ENCODE assay signal across 7 mouse cellular contexts in the genomic region with DNA sequence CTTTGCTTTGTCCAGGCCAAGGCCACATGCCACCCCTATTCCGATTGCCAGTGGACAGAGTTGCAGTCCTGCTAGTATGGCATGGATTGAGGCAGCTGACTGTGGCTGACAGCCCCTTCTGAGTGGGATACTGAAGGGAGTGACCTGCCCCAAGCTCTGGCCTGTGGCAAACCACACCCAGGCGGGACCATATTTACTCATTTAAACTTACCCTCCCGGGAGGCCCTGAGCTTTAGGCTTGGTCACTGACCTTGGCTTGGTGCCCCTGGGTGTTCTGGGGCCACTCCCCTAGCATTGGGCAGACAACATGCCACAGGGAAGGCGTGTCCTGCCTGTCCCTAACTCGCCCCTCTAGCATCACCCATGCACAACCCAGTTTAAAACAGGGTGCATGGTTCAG. TPM values are rescaled to one million over a fixed set of nuclear protein-coding genes. Genes with fewer than 3 reads are reported as not detected.
DNase-seq lines count a peak whose midpoint lies in the region; ATAC-seq and TF ChIP-seq lines count a peak whose summit lies in the region.

No protein-coding gene starts in this region.

- no peaks in the 10 kb centered on the region for H3K36me3 ChIP-seq in lung, embryonic 14.5 days (ENCODE audit: insufficient read depth)
- H3K36me3 ChIP-seq in embryonic facial prominence, embryonic 12.5 days, result no peaks in the 10 kb centered on the region
- no peaks in the 10 kb centered on the region for H3K36me3 ChIP-seq in hindbrain, embryonic 12.5 days

- peaks cover 55% of the 10 kb centered on the region for H3K4me1 ChIP-seq in lung, embryonic 14.5 days (ENCODE audit: insufficient read depth)
- H3K4me1 ChIP-seq in lung, adult 2 months (ENCODE audit: control insufficient read depth, insufficient read depth, low read length), result peaks cover 68% of the 10 kb centered on the region
- peaks cover 73% of the 10 kb centered on the region for H3K4me1 ChIP-seq in embryonic facial prominence, embryonic 12.5 days
- H3K4me1 ChIP-seq in hindbrain, embryonic 12.5 days, result peaks cover 88% of the 10 kb centered on the region

- H3K27me3 ChIP-seq in lung, embryonic 14.5 days (ENCODE audit: insufficient read depth, low read length), result no peaks in the 10 kb centered on the region
- no peaks in the 10 kb centered on the region for H3K27me3 ChIP-seq in embryonic facial prominence, embryonic 12.5 days
- peaks cover 4% of the 10 kb centered on the region for H3K27me3 ChIP-seq in hindbrain, embryonic 12.5 days

- H3K4me2 ChIP-seq in lung, embryonic 14.5 days, result peak overlapping the region; percentile 97
- peak overlapping the region; percentile 25; the same call in 1 of the 2 replicates for H3K4me2 ChIP-seq in embryonic facial prominence, embryonic 12.5 days (replicated peaks)
- H3K4me2 ChIP-seq in hindbrain, embryonic 12.5 days (replicated peaks), result peak overlapping the region; percentile 93

- TF ChIP-seq POLR2A in lung, adult 2 months (IDR thresholded peaks at IDR 0.05; ENCODE audit: borderline replicate concordance, extremely low read depth, low read depth, low read length), result no peak

- whole genome bisulfite sequencing in lung, embryonic 14.5 days, result 62% methylated on average over 5 of the region's 5 CpGs
- WGBS in lung, adult 2 months, result 16% methylated on average over 5 of the region's 5 CpGs
- WGBS in embryonic facial prominence, embryonic 12.5 days, result 53% methylated on average over 5 of the region's 5 CpGs
- 71% methylated on average over 5 of the region's 5 CpGs for WGBS in hindbrain, embryonic 12.5 days

- H3K4me3 ChIP-seq in lung, embryonic 14.5 days (ENCODE audit: low read depth, low read length), result no peak overlapping the region
- no peak overlapping the region for H3K4me3 ChIP-seq in lung, adult 2 months (replicated peaks; ENCODE audit: extremely low read depth, low read depth, low read length)
- no peak overlapping the region for H3K4me3 ChIP-seq in embryonic facial prominence, embryonic 12.5 days
- no peak overlapping the region for H3K4me3 ChIP-seq in hindbrain, embryonic 12.5 days

- ATAC-seq in lung, embryonic 14.5 days (ENCODE audit: insufficient read depth), result no peak
- ATAC-seq in embryonic facial prominence, embryonic 12.5 days (ENCODE audit: insufficient number of reproducible peaks, insufficient read depth, low FRiP score, low TSS enrichment), result no peak
- no peak for ATAC-seq in hindbrain, embryonic 12.5 days (ENCODE audit: low FRiP score)
- ATAC-seq in inflammation-experienced regulatory T-cells, adult 6 months, result no peak
- ATAC-seq in frontal cortex, adult (ENCODE audit: low TSS enrichment), result no peak

- no peaks in the 10 kb centered on the region for H3K9me3 ChIP-seq in lung, embryonic 14.5 days (ENCODE audit: low read depth, low read length)
- H3K9me3 ChIP-seq in embryonic facial prominence, embryonic 12.5 days, result no peaks in the 10 kb centered on the region
- H3K9me3 ChIP-seq in hindbrain, embryonic 12.5 days (replicated peaks), result no peaks in the 10 kb centered on the region

- TF ChIP-seq CTCF in lung, embryonic 14.5 days (IDR thresholded peaks at IDR 0.05; ENCODE audit: low read depth), result no peak
- TF ChIP-seq CTCF in lung, adult 2 months (IDR thresholded peaks at IDR 0.05; ENCODE audit: insufficient read depth, low read length), result no peak

- no peak for DNase-seq in lung, embryonic 14.5 days
- no peak for DNase-seq in lung, adult 2 months
- peak; percentile 45 for DNase-seq in lung, postnatal 10 days

- no peak overlapping the region for H3K27ac ChIP-seq in lung, embryonic 14.5 days (ENCODE audit: low read depth)
- 0 out of 2 replicates have a peak overlapping the region, but pooled peaks have one; percentile 47 for H3K27ac ChIP-seq in embryonic facial prominence, embryonic 12.5 days
- H3K27ac ChIP-seq in hindbrain, embryonic 12.5 days, result peak overlapping the region; percentile 57; the same call in 1 of the 2 replicates

- peak overlapping the region; percentile 14; the same call in 1 of the 2 replicates for H3K9ac ChIP-seq in lung, embryonic 14.5 days
- peak overlapping the region; percentile 12; the same call in 1 of the 2 replicates for H3K9ac ChIP-seq in embryonic facial prominence, embryonic 12.5 days
- peak overlapping the region; percentile 91; the same call in 1 of the 2 replicates for H3K9ac ChIP-seq in hindbrain, embryonic 12.5 days

RNA-seq across cellular contexts. Expression of a gene that starts 3.8 kb away (rescaled TPM):
- 24.7 and 25.4 TPM in 2 replicates for polyA plus RNA-seq in lung, embryonic 14.5 days (2014; fragmentation: Nextera tagmentation; extraction: Ambion mirVana)
- 87.0 and 94.3 TPM in 2 replicates for polyA plus RNA-seq in lung, adult 2 months (2012; rRNA removed)
- 16.9 and 17.7 TPM in 2 replicates for polyA plus RNA-seq in embryonic facial prominence, embryonic 12.5 days (2016; fragmentation: Nextera tagmentation; extraction: Ambion mirVana)
- polyA plus RNA-seq in hindbrain, embryonic 12.5 days (2016; fragmentation: Nextera tagmentation; extraction: Ambion mirVana), result 17.7 and 20.7 TPM in 2 replicates
- polyA plus RNA-seq in inflammation-experienced regulatory T-cells, adult 6 months (2017; shearing (Covaris generic)), result 10 to 100 TPM; 16.6 to 32.0 (median 27.7) TPM

Comparison
In these comparisons a context has a peak if more than half of its experiments do, and no peak if none do; other contexts are left out.
1. H3K4me2 ChIP-seq: peak in every context shown above with its lines; median percentile 97 in lung, embryonic 14.5 days; 93 in hindbrain, embryonic 12.5 days; 25 in embryonic facial prominence, embryonic 12.5 days.
2. H3K9ac ChIP-seq: peak in every context shown above with its lines; median percentile 91 in hindbrain, embryonic 12.5 days; 14 in lung, embryonic 14.5 days; 12 in embryonic facial prominence, embryonic 12.5 days.